Mouse (Mus musculus): ENCODE results near the gene Hspb11. TPM values are rescaled to one million over a fixed set of nuclear protein-coding genes. Genes with fewer than 3 reads are reported as not detected.

Gene Hspb11
- polyA plus RNA-seq, 1 experiment from 2014 or later: 39.1 TPM

DNA sequence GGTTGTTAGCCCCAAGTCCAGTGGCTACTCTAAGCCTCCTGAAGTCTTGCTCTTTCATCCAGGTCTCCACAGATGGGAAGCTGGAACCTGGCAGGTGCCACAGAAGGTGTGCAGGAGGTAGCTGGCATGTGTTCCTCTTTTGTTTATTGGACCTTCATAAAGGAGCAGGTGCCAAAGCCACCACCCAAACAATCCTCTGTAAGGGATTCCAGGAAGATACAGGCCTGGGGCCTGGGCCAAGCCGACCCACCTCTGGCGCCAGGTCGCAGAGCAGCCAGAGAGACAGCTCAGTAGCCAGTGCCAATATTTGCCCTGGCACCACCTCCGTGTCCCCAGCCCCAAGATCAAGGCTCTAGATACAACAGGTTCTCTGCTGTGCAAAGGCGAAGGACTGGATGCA, 31.9 kb upstream of the Hspb11 start:
- Histone ChIP-seq H3K9me3 (replicated peaks; ENCODE audit: control insufficient read depth, low read length) (no peaks in the 10 kb centered on the region), H3K4me2 (ENCODE audit: low read depth, low read length) (no peak overlapping the region), H3K27me3 (ENCODE audit: control insufficient read depth, insufficient read depth, low read length) (no peaks in the 10 kb centered on the region), H3K4me1 (ENCODE audit: control insufficient read depth, insufficient read depth, low read length) (no peaks in the 10 kb centered on the region), H3K27ac (ENCODE audit: low read length) (no peak overlapping the region), H3K9ac (ENCODE audit: low read length) (no peak overlapping the region), H3K4me3 (replicated peaks; ENCODE audit: low read length) (no peak overlapping the region), H3K36me3 (ENCODE audit: control insufficient read depth, insufficient read depth, low read length) (no peaks in the 10 kb centered on the region)
- no peak for ATAC-seq (ENCODE audit: insufficient read depth, low FRiP score)
- 78% methylated on average over 5 of the region's 5 CpGs for WGBS

DNA sequence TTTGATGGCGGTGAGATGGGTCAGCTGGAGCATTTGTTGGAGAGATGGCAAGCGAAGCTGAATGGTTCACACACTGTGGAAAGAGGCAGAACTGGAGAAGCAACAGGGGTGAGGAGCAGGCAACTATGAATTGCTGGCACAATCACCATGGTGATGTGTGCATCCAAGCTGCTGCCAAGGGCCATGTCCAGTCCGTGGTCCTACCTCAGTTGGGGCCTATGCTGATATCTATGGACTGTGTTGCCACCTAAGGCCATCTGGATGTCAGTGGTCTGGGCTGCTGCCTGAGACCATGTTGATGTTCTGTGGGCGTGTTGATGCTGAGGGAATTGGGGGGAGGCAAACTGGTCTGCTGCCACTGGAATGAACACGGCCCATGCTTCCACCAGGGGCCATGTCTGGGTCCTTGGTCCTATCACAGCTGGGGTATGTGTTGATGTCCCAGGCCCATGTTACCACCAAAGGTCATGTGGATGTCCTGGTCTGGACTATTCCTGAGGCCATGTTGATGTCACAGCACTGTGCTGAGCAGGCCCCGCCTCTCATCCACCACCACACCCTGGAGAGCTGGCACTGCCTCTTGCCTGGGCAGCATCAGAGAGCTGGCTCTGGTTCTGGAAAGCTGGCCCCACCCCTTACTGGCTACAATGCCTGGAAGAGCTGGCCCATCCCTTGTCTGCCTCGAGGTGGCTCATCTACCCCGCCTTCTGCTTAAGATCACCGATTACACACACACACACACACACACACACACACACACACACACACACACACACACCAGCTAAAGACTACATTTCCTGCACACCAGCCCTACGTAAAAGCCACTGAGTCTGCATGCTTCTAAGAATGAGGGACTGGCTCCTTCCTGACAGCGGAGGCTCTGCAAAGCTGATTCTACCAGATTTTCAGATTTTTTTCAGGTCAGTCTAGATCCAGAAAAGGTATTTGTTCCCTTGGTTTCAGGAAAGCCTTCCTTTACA, 29.9 kb upstream of the Hspb11 start:
- H3K4me3 ChIP-seq (replicated peaks; ENCODE audit: low read length): no peak overlapping the region
- no peaks in the 10 kb centered on the region for H3K36me3 ChIP-seq (ENCODE audit: control insufficient read depth, insufficient read depth, low read length)
- H3K9me3 ChIP-seq (replicated peaks; ENCODE audit: control insufficient read depth, low read length): no peaks in the 10 kb centered on the region
- ATAC-seq (ENCODE audit: insufficient read depth, low FRiP score): peak; percentile 58; the same call in 1 of the 2 replicates
- no peak overlapping the region for H3K27ac ChIP-seq (ENCODE audit: low read length)
- H3K9ac ChIP-seq (ENCODE audit: low read length): no peak overlapping the region
- H3K4me2 ChIP-seq (ENCODE audit: low read depth, low read length): no peak overlapping the region
- WGBS: 67% methylated on average over 11 of the region's 11 CpGs
- no peaks in the 10 kb centered on the region for H3K4me1 ChIP-seq (ENCODE audit: control insufficient read depth, insufficient read depth, low read length)
- no peaks in the 10 kb centered on the region for H3K27me3 ChIP-seq (ENCODE audit: control insufficient read depth, insufficient read depth, low read length)

GRCm38 (mm10) chr4:107226313-107226712, 27.1 kb upstream of the Hspb11 start:
- no peaks in the 10 kb centered on the region for H3K27me3 ChIP-seq (ENCODE audit: control insufficient read depth, insufficient read depth, low read length)
- H3K36me3 ChIP-seq (ENCODE audit: control insufficient read depth, insufficient read depth, low read length): no peaks in the 10 kb centered on the region
- H3K27ac ChIP-seq (ENCODE audit: low read length): no peak overlapping the region
- H3K4me1 ChIP-seq (ENCODE audit: control insufficient read depth, insufficient read depth, low read length): no peaks in the 10 kb centered on the region
- H3K4me2 ChIP-seq (ENCODE audit: low read depth, low read length): no peak overlapping the region
- 79% methylated on average over 2 of the region's 2 CpGs for WGBS
- no peak overlapping the region for H3K4me3 ChIP-seq (replicated peaks; ENCODE audit: low read length)
- H3K9ac ChIP-seq (ENCODE audit: low read length): no peak overlapping the region
- no peaks in the 10 kb centered on the region for H3K9me3 ChIP-seq (replicated peaks; ENCODE audit: control insufficient read depth, low read length)
- ATAC-seq (ENCODE audit: insufficient read depth, low FRiP score): no peak

DNA sequence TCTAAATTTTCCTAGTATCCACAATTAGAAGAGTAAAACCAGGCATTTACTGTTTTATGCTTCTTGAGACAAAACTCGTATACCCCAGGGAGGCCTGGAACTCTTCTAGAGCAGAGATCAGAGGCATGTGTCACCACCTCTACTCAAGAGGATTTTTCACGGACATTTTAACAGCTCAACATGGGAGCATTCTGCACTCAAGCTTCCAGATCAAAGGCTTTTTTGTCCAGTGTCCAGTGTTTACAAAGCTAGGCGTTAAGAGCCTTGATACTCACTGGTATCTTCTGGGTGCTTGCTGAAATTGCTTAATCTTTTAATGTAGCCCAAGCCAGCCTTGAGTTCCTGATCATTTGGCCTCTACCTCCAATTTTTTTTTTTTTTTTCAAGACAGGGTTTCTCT, 21.2 kb upstream of the Hspb11 start:
- Histone ChIP-seq H3K4me2 (ENCODE audit: low read depth, low read length) (no peak overlapping the region), H3K9me3 (replicated peaks; ENCODE audit: control insufficient read depth, low read length) (no peaks in the 10 kb centered on the region), H3K9ac (ENCODE audit: low read length) (no peak overlapping the region), H3K27ac (ENCODE audit: low read length) (no peak overlapping the region), H3K4me3 (replicated peaks; ENCODE audit: low read length) (no peak overlapping the region), H3K27me3 (ENCODE audit: control insufficient read depth, insufficient read depth, low read length) (no peaks in the 10 kb centered on the region), H3K36me3 (ENCODE audit: control insufficient read depth, insufficient read depth, low read length) (peaks cover 19% of the 10 kb centered on the region), H3K4me1 (ENCODE audit: control insufficient read depth, insufficient read depth, low read length) (no peaks in the 10 kb centered on the region)
- WGBS: 50% methylated on average over 3 of the region's 3 CpGs
- no peak for ATAC-seq (ENCODE audit: insufficient read depth, low FRiP score)

DNA sequence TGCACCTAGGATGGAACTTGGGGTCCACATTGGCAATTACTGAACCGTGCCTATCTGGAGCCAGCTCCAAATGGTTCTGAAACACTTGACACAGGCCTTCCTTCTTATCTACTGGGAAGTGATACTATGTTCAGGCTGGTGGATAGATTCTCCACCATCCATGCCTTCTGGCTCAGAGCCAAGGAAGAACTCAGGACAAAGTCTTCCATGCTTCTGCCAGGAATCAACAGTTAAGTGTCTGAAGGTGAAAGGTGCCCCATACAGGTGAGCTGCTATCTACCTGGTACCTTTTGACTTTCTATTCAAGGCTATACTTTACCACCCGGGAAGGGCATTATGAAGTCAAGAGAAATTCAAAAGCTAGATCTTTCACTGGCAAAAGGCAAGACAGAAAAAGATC, 15.1 kb upstream of the Hspb11 start:
- Histone ChIP-seq H3K9ac (ENCODE audit: low read length) (no peak overlapping the region), H3K4me3 (replicated peaks; ENCODE audit: low read length) (no peak overlapping the region), H3K27ac (ENCODE audit: low read length) (no peak overlapping the region), H3K4me1 (ENCODE audit: control insufficient read depth, insufficient read depth, low read length) (no peaks in the 10 kb centered on the region), H3K4me2 (ENCODE audit: low read depth, low read length) (no peak overlapping the region), H3K36me3 (ENCODE audit: control insufficient read depth, insufficient read depth, low read length) (peaks cover 30% of the 10 kb centered on the region), H3K9me3 (replicated peaks; ENCODE audit: control insufficient read depth, low read length) (no peaks in the 10 kb centered on the region), H3K27me3 (ENCODE audit: control insufficient read depth, insufficient read depth, low read length) (no peaks in the 10 kb centered on the region)
- 92% methylated on average over 2 of the region's 2 CpGs for WGBS
- ATAC-seq (ENCODE audit: insufficient read depth, low FRiP score): no peak

DNA sequence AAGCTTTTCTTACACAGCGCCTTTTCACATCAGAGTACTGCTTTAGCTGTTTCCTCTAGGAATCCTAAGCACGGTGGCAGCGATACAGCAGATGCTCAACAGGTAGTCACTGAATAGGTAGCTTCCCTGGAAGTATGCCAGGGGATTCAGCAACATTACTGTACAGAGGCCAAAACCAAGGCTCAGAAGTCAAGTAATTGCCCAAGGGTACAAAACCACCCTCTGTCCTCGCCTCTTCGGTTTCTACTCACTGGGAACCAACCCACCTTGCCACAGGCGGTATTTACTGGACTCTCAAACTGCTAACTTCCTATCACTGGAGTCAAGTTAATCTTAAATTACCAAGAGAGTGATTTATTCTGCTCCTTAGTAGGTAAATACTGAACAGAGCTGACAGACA, 13.2 kb upstream of the Hspb11 start:
- WGBS: 95% methylated on average over 6 of the region's 6 CpGs
- Histone ChIP-seq H3K4me2 (ENCODE audit: low read depth, low read length) (no peak overlapping the region), H3K36me3 (ENCODE audit: control insufficient read depth, insufficient read depth, low read length) (peaks cover 18% of the 10 kb centered on the region; the same call in 1 of the 2 replicates), H3K9me3 (replicated peaks; ENCODE audit: control insufficient read depth, low read length) (no peaks in the 10 kb centered on the region), H3K9ac (ENCODE audit: low read length) (no peak overlapping the region), H3K4me1 (ENCODE audit: control insufficient read depth, insufficient read depth, low read length) (peaks cover 5% of the 10 kb centered on the region), H3K27me3 (ENCODE audit: control insufficient read depth, insufficient read depth, low read length) (no peaks in the 10 kb centered on the region), H3K27ac (ENCODE audit: low read length) (no peak overlapping the region), H3K4me3 (replicated peaks; ENCODE audit: low read length) (no peak overlapping the region)
- ATAC-seq (ENCODE audit: insufficient read depth, low FRiP score): no peak

GRCm38 (mm10) chr4:107243365-107244333, 9.7 kb upstream of the Hspb11 start:
- H3K27me3 ChIP-seq (ENCODE audit: control insufficient read depth, insufficient read depth, low read length): no peaks in the 10 kb centered on the region
- no peak overlapping the region for H3K4me2 ChIP-seq (ENCODE audit: low read depth, low read length)
- no peak overlapping the region for H3K9ac ChIP-seq (ENCODE audit: low read length)
- WGBS: 73% methylated on average over 6 of the region's 6 CpGs
- 0 out of 2 replicates have a peak overlapping the region, but pooled peaks have one; percentile 17 for H3K27ac ChIP-seq (ENCODE audit: low read length)
- H3K4me1 ChIP-seq (ENCODE audit: control insufficient read depth, insufficient read depth, low read length): peaks cover 17% of the 10 kb centered on the region
- no peaks in the 10 kb centered on the region for H3K9me3 ChIP-seq (replicated peaks; ENCODE audit: control insufficient read depth, low read length)
- no peak for ATAC-seq (ENCODE audit: insufficient read depth, low FRiP score)
- H3K4me3 ChIP-seq (replicated peaks; ENCODE audit: low read length): no peak overlapping the region
- H3K36me3 ChIP-seq (ENCODE audit: control insufficient read depth, insufficient read depth, low read length): peaks cover 16% of the 10 kb centered on the region; the same call in 1 of the 2 replicates

DNA sequence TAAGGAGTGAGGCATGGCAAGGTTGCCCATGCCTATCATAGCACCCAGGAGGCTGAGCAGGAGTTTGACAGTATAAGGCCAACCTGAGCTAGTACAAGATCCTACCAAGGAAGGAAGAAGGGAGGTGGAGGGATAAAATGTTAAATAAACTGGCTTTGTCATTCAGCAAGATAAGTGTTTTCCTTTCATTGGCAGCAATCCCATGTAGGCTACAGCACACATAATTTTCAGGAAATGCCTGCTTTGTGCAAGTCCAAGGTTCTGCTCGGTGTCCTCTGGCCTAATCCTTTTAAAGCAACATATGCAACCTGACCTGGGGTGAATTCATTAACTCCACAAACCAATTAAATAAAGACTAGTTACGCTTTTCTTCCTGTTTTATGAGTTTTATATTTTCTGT, 8.0 kb upstream of the Hspb11 start:
- Histone ChIP-seq H3K4me3 (replicated peaks; ENCODE audit: low read length) (no peak overlapping the region), H3K36me3 (ENCODE audit: control insufficient read depth, insufficient read depth, low read length) (peaks cover 3% of the 10 kb centered on the region; the same call in 1 of the 2 replicates), H3K27ac (ENCODE audit: low read length) (peak overlapping the region; percentile 69), H3K4me1 (ENCODE audit: control insufficient read depth, insufficient read depth, low read length) (peaks cover 24% of the 10 kb centered on the region), H3K9me3 (replicated peaks; ENCODE audit: control insufficient read depth, low read length) (no peaks in the 10 kb centered on the region), H3K9ac (ENCODE audit: low read length) (no peak overlapping the region), H3K4me2 (ENCODE audit: low read depth, low read length) (no peak overlapping the region), H3K27me3 (ENCODE audit: control insufficient read depth, insufficient read depth, low read length) (no peaks in the 10 kb centered on the region)
- no peak for ATAC-seq (ENCODE audit: insufficient read depth, low FRiP score)
- whole genome bisulfite sequencing: 50% methylated on average over 2 of the region's 2 CpGs

All from stomach, embryonic 16.5 days (tissue).